Mouse (Mus musculus) liver, embryonic 14.5 days (tissue): ENCODE measurements around the gene Sectm1a.

ENCODE experiments used
- CTCF ChIP-seq: IDR thresholded peaks from 2 replicates; pipeline ENCODE4 v1.5.1; 2016; ENCODE audit warnings: antibody characterized with exemption, low read depth, control low read depth
- EP300 ChIP-seq: IDR thresholded peaks from 2 replicates; pipeline ENCODE4 v1.6.1; 2016; ENCODE audit warnings: antibody characterized with exemption, low read depth

DNA sequence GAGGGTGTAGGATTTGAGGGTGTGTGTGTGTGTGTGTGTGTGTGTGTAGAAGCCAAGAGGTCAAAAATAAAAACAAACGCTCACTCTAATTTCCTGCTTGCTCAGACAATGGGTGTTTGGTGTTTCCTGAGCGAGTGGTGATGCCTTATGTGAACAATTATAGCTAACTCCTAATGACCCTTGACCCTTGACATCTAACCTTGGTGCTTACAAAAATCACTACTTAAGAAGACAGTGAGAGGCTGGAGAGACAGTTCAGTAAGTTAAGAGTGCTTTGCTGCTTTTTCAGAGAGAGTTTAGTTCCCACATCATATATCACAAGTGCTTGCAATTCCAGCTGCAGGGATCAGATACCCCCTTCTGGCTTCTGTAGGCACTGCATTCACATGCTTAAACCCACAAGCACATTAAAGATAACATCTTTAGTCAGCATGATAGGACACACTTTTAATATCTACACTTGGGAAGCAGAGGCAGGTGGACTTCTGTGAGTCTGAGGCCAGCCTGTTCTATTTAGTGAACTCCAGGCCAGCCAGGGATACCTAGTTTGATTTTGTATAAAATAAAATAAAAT, 33.1 kb downstream of the Sectm1a start:
- peak; percentile 40 for TF ChIP-seq CTCF
- no peak for TF ChIP-seq EP300
